Mouse (Mus musculus): Measurements from ENCODE around the gene Vmn1r195.
"Not testable (repeated sequence)": the region's sequence is repeated elsewhere in the genome, so short reads cannot be mapped to it uniquely, and the experiment has no call there.

The Vmn1r195 gene

GRCm38 (mm10) chr13:22270222-22270621 lies at the start of gene Vmn1r195:
Gene Vmn1r195, plus strand, starts transcription at chr13:22270522.
- DNase-seq (ENCODE audit: inconsistent age in 2 of 2, low spot score in 1 of 2): not testable (repeated sequence)

- not testable (repeated sequence) for DNase-seq (ENCODE audit: inconsistent age in 2 of 2, low spot score in 1 of 2)
Observed at GRCm38 (mm10) chr13:22223060-22223459, 47.3 kb upstream of the Vmn1r195 start, which contains the start of gene Vmn1r193. Gene Vmn1r193, minus strand, starts transcription at chr13:22223160.

- no peak for DNase-seq (ENCODE audit: inconsistent age in 2 of 2, low spot score in 1 of 2)
Observed at GRCm38 (mm10) chr13:22243915-22244314, 26.4 kb upstream of the Vmn1r195 start, which contains the start of gene Vmn1r194. Gene Vmn1r194, plus strand, starts transcription at chr13:22244215.

GRCm38 (mm10) chr13:22271721-22272120 lies 1.4 kb downstream of the Vmn1r195 start:
- no peak for DNase-seq (ENCODE audit: inconsistent age in 2 of 2, low spot score in 1 of 2)

- DNase-seq (ENCODE audit: inconsistent age in 2 of 2, low spot score in 1 of 2): no peak
Observed at GRCm38 (mm10) chr13:22284578-22284977, 14.3 kb downstream of the Vmn1r195 start.

GRCm38 (mm10) chr13:22289620-22290019 lies 19.3 kb downstream of the Vmn1r195 start, which contains the start of gene Vmn1r196:
Gene Vmn1r196, plus strand, starts transcription at chr13:22289920.
- DNase-seq (ENCODE audit: inconsistent age in 2 of 2, low spot score in 1 of 2): no peak

- not testable (repeated sequence) for DNase-seq (ENCODE audit: inconsistent age in 2 of 2, low spot score in 1 of 2)
Observed at GRCm38 (mm10) chr13:22308075-22308474, 37.8 kb downstream of the Vmn1r195 start.

- DNase-seq (ENCODE audit: inconsistent age in 2 of 2, low spot score in 1 of 2): no peak
Observed at GRCm38 (mm10) chr13:22315361-22315760, 45.0 kb downstream of the Vmn1r195 start.

GRCm38 (mm10) chr13:22317366-22317765 lies 47.0 kb downstream of the Vmn1r195 start:
- no peak for DNase-seq (ENCODE audit: inconsistent age in 2 of 2, low spot score in 1 of 2)

- DNase-seq (ENCODE audit: inconsistent age in 2 of 2, low spot score in 1 of 2): no peak
Observed at GRCm38 (mm10) chr13:22320091-22320490, 49.8 kb downstream of the Vmn1r195 start.

GRCm38 (mm10) chr13:22324289-22324688 lies 54.0 kb downstream of the Vmn1r195 start, which contains the start of gene Vmn1r197:
Gene Vmn1r197, plus strand, starts transcription at chr13:22324589.
- no peak for DNase-seq (ENCODE audit: inconsistent age in 2 of 2, low spot score in 1 of 2)
